Mouse (Mus musculus) CH12.LX (cell line): Measurements from ENCODE around the gene Smox. TPM values are rescaled to one million over a fixed set of nuclear protein-coding genes. Genes with fewer than 3 reads are reported as not detected.

Experiments used
- DNase-seq: peaks from one replicate; pipeline ENCODE4 v3.0.0-alpha.2; 2013; ENCODE audit errors: extremely low read depth
- H3K27ac ChIP-seq: 2 replicates; pipeline ENCODE4 v1.5.1; 2012; ENCODE audit warnings: low read depth, mild to moderate bottlenecking, control low read depth, moderate library complexity; ENCODE audit not compliant: insufficient read depth
- H3K27me3 ChIP-seq: replicated peaks from 2 replicates; pipeline ENCODE3; 2012; ENCODE audit warnings: inconsistent platforms
- H3K36me3 ChIP-seq, 2 experiments: replicated peaks in 1 of 2; 2 replicates each; pipeline versions ENCODE3 to v1.6.1; 2012; ENCODE audit warnings: inconsistent platforms in 1 of 2, low read length in 1 of 2, mild to moderate bottlenecking in 1 of 2, mixed read lengths in 1 of 2, moderate library complexity in 1 of 2; ENCODE audit not compliant: control insufficient read depth in 1 of 2, insufficient read depth in 1 of 2
- H3K4me1 ChIP-seq, 2 experiments: 2 replicates each; pipeline ENCODE4 v1.6.1; 2012; ENCODE audit warnings: inconsistent platforms in 1 of 2, moderate library complexity in 1 of 2; ENCODE audit not compliant: insufficient read depth in 2 of 2, control insufficient read depth in 1 of 2
- H3K4me2 ChIP-seq: 2 replicates; pipeline ENCODE4 v1.6.1; 2012; ENCODE audit warnings: low read depth, mild to moderate bottlenecking, control low read depth; ENCODE audit not compliant: poor library complexity, insufficient read depth, severe bottlenecking
- H3K4me3 ChIP-seq, 3 experiments: fragments of 150-350 bp in 1 of 3; sonication (generic) in 1 of 3; replicated peaks in 1 of 3; 2 replicates each; pipeline versions ENCODE3 to v1.5.1; 2011 to 2012; ENCODE audit warnings: low read depth in 2 of 3, low read length in 2 of 3, mild to moderate bottlenecking in 2 of 3, moderate library complexity in 2 of 3, control low read depth in 1 of 3, improper control_type of control experiment in 1 of 3, inconsistent platforms in 1 of 3, mixed read lengths in 1 of 3; ENCODE audit not compliant: poor library complexity in 1 of 3
- H3K79me2 ChIP-seq: replicated peaks from 2 replicates; pipeline ENCODE4 v1.6.1; 2012; ENCODE audit warnings: mild to moderate bottlenecking, moderate library complexity; ENCODE audit not compliant: control insufficient read depth, poor library complexity, insufficient read depth, severe bottlenecking; ENCODE audit errors: extremely low read depth
- H3K9ac ChIP-seq: 2 replicates; pipeline ENCODE4 v1.6.1; 2012; ENCODE audit warnings: low read depth, mild to moderate bottlenecking, control low read depth, moderate library complexity; ENCODE audit not compliant: insufficient read depth
- H3K9me3 ChIP-seq: replicated peaks from 2 replicates; pipeline ENCODE3; 2012; ENCODE audit warnings: low read length, inconsistent platforms, mixed read lengths
- BHLHE40 ChIP-seq: IDR thresholded peaks from 2 replicates; pipeline ENCODE4 v1.6.1; 2011; ENCODE audit warnings: mild to moderate bottlenecking, low read depth, low read length, improper control_type of control experiment
- CHD2 ChIP-seq: IDR thresholded peaks from 2 replicates; pipeline ENCODE4 v1.6.1; 2011; ENCODE audit warnings: low read length, improper control_type of control experiment
- E2F4 ChIP-seq: IDR thresholded peaks from 2 replicates; pipeline ENCODE4 v1.6.1; 2011; ENCODE audit warnings: low read depth, low read length, improper control_type of control experiment; ENCODE audit not compliant: insufficient replicate concordance
- ELF1 ChIP-seq: IDR thresholded peaks from 2 replicates; pipeline ENCODE4 v1.6.1; 2014; ENCODE audit warnings: low read depth, mild to moderate bottlenecking, inconsistent platforms, low read length, improper control_type of control experiment
- EP300 ChIP-seq: IDR thresholded peaks from 2 replicates; pipeline ENCODE4 v1.6.1; 2011; ENCODE audit warnings: low read length, improper control_type of control experiment
- ETS1 ChIP-seq: conservative IDR thresholded peaks from 2 replicates; pipeline ENCODE4 v1.6.1; 2012; ENCODE audit warnings: low read depth, mild to moderate bottlenecking, inconsistent platforms, low read length, improper control_type of control experiment, moderate library complexity
- GABPA ChIP-seq: IDR thresholded peaks from 2 replicates; pipeline ENCODE4 v1.6.1; 2012; ENCODE audit warnings: low read depth, low read length, improper control_type of control experiment, inconsistent platforms; ENCODE audit not compliant: insufficient replicate concordance
- JUN ChIP-seq: IDR thresholded peaks from 2 replicates; pipeline ENCODE4 v1.6.1; 2011; ENCODE audit warnings: low read depth, mild to moderate bottlenecking, low read length, improper control_type of control experiment, moderate library complexity; ENCODE audit not compliant: insufficient read depth
- JUND ChIP-seq: conservative IDR thresholded peaks from 2 replicates; pipeline ENCODE4 v1.6.1; 2011; ENCODE audit warnings: low read depth, low read length, improper control_type of control experiment
- KAT2A ChIP-seq: IDR thresholded peaks from 2 replicates; pipeline ENCODE4 v1.6.1; 2012; ENCODE audit warnings: low read length, improper control_type of control experiment, inconsistent platforms; ENCODE audit not compliant: insufficient replicate concordance
- MAFK ChIP-seq: IDR thresholded peaks from 2 replicates; pipeline ENCODE4 v1.6.1; 2011; ENCODE audit warnings: low read length, improper control_type of control experiment; ENCODE audit not compliant: insufficient replicate concordance
- MAX ChIP-seq: IDR thresholded peaks from 2 replicates; pipeline ENCODE4 v1.6.1; 2011; ENCODE audit warnings: low read length, improper control_type of control experiment
- MAZ ChIP-seq: IDR thresholded peaks from 2 replicates; pipeline ENCODE4 v1.6.1; 2012; ENCODE audit warnings: low read depth, mild to moderate bottlenecking, inconsistent platforms, low read length, improper control_type of control experiment, moderate library complexity
- MEF2A ChIP-seq: IDR thresholded peaks from 2 replicates; pipeline ENCODE4 v1.6.1; 2014; ENCODE audit warnings: low read depth, mild to moderate bottlenecking, inconsistent platforms, low read length, improper control_type of control experiment, borderline replicate concordance
- MXI1 ChIP-seq: IDR thresholded peaks from 2 replicates; pipeline ENCODE4 v1.6.1; 2011; ENCODE audit warnings: mild to moderate bottlenecking, low read depth, low read length, improper control_type of control experiment
- NRF1 ChIP-seq: IDR thresholded peaks from 2 replicates; pipeline ENCODE4 v1.6.1; 2014; ENCODE audit warnings: low read depth, mild to moderate bottlenecking, inconsistent platforms, low read length, improper control_type of control experiment, moderate library complexity
- POLR2A ChIP-seq: IDR thresholded peaks from 2 replicates; pipeline ENCODE4 v1.6.1; 2011; ENCODE audit warnings: low read depth, mild to moderate bottlenecking, improper control_type of control experiment, low read length
- POLR2AphosphoS2 ChIP-seq: IDR thresholded peaks from 2 replicates; pipeline ENCODE4 v1.6.1; 2011; ENCODE audit warnings: low read depth, low read length, improper control_type of control experiment
- RCOR1 ChIP-seq: conservative IDR thresholded peaks from 2 replicates; pipeline ENCODE4 v1.6.1; 2012; ENCODE audit warnings: low read depth, mild to moderate bottlenecking, inconsistent platforms, low read length, improper control_type of control experiment
- SIN3A ChIP-seq: IDR thresholded peaks from 2 replicates; pipeline ENCODE4 v1.6.1; 2012; ENCODE audit warnings: low read length, improper control_type of control experiment, inconsistent platforms
- SMC3 ChIP-seq: IDR thresholded peaks from 2 replicates; pipeline ENCODE4 v1.6.1; 2011; ENCODE audit warnings: low read depth, low read length, improper control_type of control experiment
- TBP ChIP-seq: conservative IDR thresholded peaks from 2 replicates; pipeline ENCODE4 v1.6.1; 2011; ENCODE audit warnings: low read depth, low read length, improper control_type of control experiment
- UBTF ChIP-seq: IDR thresholded peaks from 2 replicates; pipeline ENCODE4 v1.6.1; 2012; ENCODE audit warnings: low read depth, mild to moderate bottlenecking, inconsistent platforms, low read length, improper control_type of control experiment, moderate library complexity
- USF1 ChIP-seq: IDR thresholded peaks from 2 replicates; pipeline ENCODE4 v1.6.1; 2014; ENCODE audit warnings: low read depth, mild to moderate bottlenecking, inconsistent platforms, low read length, improper control_type of control experiment
- ZC3H11A ChIP-seq: IDR thresholded peaks from 2 replicates; pipeline ENCODE4 v1.6.1; 2012; ENCODE audit warnings: low read depth, mild to moderate bottlenecking, inconsistent platforms, low read length, improper control_type of control experiment
- ZKSCAN1 ChIP-seq: IDR thresholded peaks from 2 replicates; pipeline ENCODE4 v1.6.1; 2012; ENCODE audit warnings: low read depth, inconsistent platforms, low read length, improper control_type of control experiment, borderline replicate concordance
- dilution Hi-C: fragments of 300-500 bp; cut with MboI; formaldehyde crosslinking; loops from 2 replicates; pipeline ENCODE4 v1.14.3; 2020; ENCODE audit warnings: low sequenced_read_pairs; ENCODE audit not compliant: extremely low pct_unique_long_range_greater_than_20kb, extremely low pct_ligation_motif_present
- in situ Hi-C: fragments of 300-500 bp; cut with MboI; formaldehyde crosslinking; loops from 3 replicates; pipeline ENCODE4 v1.14.3; 2019; ENCODE audit warnings: low sequenced_read_pairs, low pct_ligation_motif_present, low pct_unique_long_range_greater_than_20kb, mixed read lengths
- polyA plus RNA-seq: library from polyadenylated mRNA; unstranded; fragments of >175 nt; gene quantifications from 2 replicates; pipeline ENCODE4 v1.2.1, GENCODE M21; 2012; ENCODE audit warnings: low read depth; ENCODE audit not compliant: insufficient read length
- total RNA-seq, 2 experiments: library from RNA; depleted of rRNA; stranded (reverse); fragments of 300-350 nt in 1 of 2; fragments of >200 nt in 1 of 2; gene quantifications; 2 replicates each; pipeline ENCODE4 v1.2.3; 2012 to 2014

The Smox gene
- total and polyA plus RNA-seq, 3 experiments, result 3.3 to 7.6 (median 4.4) TPM

DNA sequence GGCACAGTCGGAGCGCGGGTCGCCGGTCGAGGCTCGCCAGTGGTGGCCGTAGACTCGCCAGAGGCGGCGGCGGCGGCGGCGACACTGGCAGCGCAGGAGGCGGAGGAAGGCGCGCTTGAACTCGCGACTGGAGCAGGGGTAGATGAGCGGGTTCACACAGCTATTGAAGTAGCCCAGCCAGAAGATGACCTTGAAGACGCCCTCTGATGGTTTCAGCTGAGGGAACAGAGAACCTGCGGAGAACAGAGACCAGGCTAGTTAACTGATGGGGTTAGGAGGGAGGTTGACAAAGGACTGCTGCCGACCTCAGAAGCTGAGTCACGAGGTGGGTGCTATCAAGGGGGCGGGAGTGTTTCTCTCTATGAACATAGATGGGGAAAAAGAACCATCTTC is 55.0 kb downstream of the Smox start:
- dilution Hi-C loops (no loop called here), in situ Hi-C loops (loop anchor here (25.0 kb wide), 1 partner anchor 391 kb away; no protein-coding TSS in a partner anchor)
- no peak overlapping the region for H3K9ac ChIP-seq

DNA sequence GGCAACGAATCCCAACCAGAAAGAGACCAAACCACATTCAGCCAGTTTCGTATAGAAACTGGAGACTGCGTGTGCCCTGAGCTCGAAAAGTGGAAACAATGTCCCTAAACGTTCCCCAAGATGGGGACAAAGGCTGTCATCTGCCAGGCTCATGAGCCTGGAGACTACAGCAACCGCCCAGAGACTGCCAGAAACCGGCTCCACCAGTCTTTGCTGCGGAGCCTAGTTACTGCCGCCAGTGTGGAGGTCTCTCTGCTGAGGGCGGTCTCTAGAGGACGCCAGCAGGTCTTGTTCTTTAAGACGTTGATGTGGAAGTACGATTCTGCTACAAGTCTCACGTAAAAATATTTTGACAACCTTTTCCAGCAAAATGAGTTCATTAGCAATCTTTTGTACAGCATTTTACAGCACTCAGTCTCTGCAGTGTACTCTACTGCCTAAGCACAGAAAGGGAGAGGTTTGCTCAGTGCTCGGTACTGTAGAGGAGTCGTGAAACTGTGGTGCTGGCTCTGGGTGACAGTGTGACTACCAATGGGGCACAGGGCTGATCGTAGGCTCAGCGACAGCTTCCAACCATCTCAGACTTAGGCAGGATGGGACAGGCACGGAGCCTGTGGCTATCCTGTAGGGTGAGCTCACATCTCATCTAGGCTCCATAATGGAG is 55.6 kb downstream of the Smox start:
- Histone ChIP-seq H3K4me2 (peak overlapping the region; percentile 14; the same call in 1 of the 2 replicates), H3K4me1 (peaks cover 0 to 7% of the 10 kb centered on the region in 2 experiments; a peak in 3 of 4 replicates), H3K36me3 (no peaks in the 10 kb centered on the region), H3K9me3 (no peaks in the 10 kb centered on the region), H3K9ac (no peak overlapping the region), H3K79me2 (no peaks in the 10 kb centered on the region), H3K4me3 (no peak overlapping the region), H3K27ac (no peak overlapping the region), H3K27me3 (peaks cover 57% of the 10 kb centered on the region)
- dilution Hi-C loops, result no loop called here
- in situ Hi-C loops, result loop anchor here (25.0 kb wide), 1 partner anchor 390 kb away; no protein-coding TSS in a partner anchor
- TF ChIP-seq RCOR1, result no peak
- TF ChIP-seq POLR2AphosphoS2, result no peak
- TF ChIP-seq JUND, result no peak
- TF ChIP-seq MAZ, result no peak
- no peak for TF ChIP-seq MAX
- TF ChIP-seq USF1, result no peak
- TF ChIP-seq TBP, result no peak
- no peak for TF ChIP-seq E2F4
- TF ChIP-seq ELF1, result no peak
- no peak for TF ChIP-seq BHLHE40
- no peak for TF ChIP-seq SMC3
- no peak for TF ChIP-seq ZKSCAN1
- no peak for TF ChIP-seq MEF2A
- no peak for TF ChIP-seq SIN3A
- TF ChIP-seq POLR2A, result no peak
- no peak for TF ChIP-seq MXI1
- TF ChIP-seq ETS1, result no peak
- TF ChIP-seq KAT2A, result no peak
- TF ChIP-seq GABPA, result no peak
- no peak for TF ChIP-seq EP300
- no peak for DNase-seq

More for the DNA sequence above, 55.0 kb downstream of the Smox start:
- no peak overlapping the region for H3K27ac ChIP-seq
- no peak for DNase-seq
- TF ChIP-seq NRF1 (no peak), USF1 (no peak), MXI1 (no peak), MAFK (no peak), ZC3H11A (no peak), SIN3A (no peak), KAT2A (no peak), JUND (no peak), UBTF (no peak), POLR2A (no peak), JUN (no peak), BHLHE40 (no peak), CHD2 (no peak), EP300 (no peak), ELF1 (no peak)
- H3K27me3 ChIP-seq, result peaks cover 55% of the 10 kb centered on the region
- no peaks in the 10 kb centered on the region for H3K79me2 ChIP-seq
- H3K4me2 ChIP-seq, result peak overlapping the region; percentile 54
- H3K36me3 ChIP-seq, result no peaks in the 10 kb centered on the region
- H3K4me1 ChIP-seq, result peaks cover 0 to 7% of the 10 kb centered on the region in 2 experiments; a peak in 3 of 4 replicates
- H3K9me3 ChIP-seq, result no peaks in the 10 kb centered on the region
- no peak overlapping the region for H3K4me3 ChIP-seq
